Mouse (Mus musculus): Measurements from ENCODE around the gene Mical2.
A peak's percentile ranks its signal among the peaks of the same experiment; 100 is the strongest.

Mical2 gene

DNA sequence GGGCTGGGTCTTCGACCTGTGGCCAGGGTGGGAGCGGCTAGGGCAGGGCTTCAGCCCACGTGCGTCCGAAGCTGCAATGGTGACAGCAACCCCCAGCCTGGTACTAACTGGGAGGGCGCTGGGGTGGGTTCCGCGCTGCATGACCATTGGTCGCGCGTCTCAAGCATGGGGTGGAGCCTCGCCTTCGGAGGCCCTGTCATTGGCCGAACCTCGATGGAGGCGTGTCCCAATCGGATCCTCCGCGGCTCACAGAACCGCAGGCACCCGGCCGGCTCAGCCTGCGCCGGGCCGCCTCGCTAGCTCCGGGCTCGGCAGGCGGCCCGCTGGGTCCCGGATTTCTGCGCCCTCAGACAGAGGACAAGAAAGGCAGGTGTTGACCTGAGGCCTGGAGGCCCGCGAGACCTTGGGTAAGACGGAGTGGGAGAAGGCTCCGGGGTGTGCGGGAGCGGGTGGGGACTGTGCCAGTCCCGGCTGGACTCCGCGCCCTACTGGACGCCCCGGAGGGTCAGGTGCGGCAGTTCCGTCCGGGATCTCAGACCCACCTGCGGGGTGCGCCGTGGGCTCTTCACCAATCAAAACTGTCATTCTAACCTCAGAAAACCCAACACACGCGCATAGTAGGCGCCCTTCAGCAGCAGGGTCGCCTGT, at the start of gene Mical2:
Mical2 (plus strand) TSS at position 242 of the 648 bp plus-strand sequence.
- peak; percentile 84 to 89 for DNase-seq (ENCODE audit: low spot score in 2 of 2)

DNA sequence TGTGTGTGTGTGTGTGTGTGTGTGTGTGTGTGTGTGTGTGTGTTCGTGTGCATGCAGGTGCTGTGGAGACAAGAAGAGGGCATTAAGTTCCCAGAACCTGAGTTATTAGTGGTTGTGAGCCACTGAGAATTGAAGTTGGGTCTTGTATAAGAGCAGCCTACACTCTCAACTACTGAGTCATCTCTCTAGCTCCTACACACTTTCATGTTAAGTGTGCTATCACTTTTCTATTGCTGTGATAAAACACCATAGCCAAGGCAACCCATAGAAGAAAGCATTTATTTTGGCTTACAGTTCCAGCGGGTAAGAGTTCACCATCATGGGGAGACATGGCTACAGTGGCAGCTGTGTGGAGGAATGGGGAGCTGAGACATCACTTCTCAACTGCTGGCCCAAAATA, 49.0 kb upstream of the Mical2 start:
- no peak for DNase-seq (ENCODE audit: low spot score in 2 of 2)

DNA sequence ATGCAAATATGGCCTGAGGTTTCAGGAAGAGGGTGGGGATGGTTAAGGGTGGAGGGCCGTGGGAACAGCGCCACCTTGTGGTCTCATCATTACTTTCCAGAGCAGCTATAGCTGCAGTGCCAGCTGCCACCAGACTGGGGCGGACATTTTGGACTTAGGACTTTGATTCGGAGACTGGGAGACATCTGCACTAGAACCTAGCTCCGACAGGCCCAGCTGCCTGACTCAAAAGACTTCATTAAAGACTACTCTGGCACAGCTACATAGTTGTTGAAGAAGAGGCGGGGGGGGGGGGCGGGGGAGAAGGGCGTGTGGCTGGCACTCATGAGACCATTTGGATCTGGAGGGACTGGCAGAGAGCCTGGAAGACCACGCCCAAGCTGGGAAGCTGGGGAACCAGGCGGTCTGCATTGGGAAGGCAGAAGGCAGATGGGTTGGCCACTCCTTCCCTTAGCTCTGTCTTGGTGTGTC, 45.4 kb upstream of the Mical2 start:
- peak; percentile 69 to 79 for DNase-seq (ENCODE audit: low spot score in 2 of 2)

DNA sequence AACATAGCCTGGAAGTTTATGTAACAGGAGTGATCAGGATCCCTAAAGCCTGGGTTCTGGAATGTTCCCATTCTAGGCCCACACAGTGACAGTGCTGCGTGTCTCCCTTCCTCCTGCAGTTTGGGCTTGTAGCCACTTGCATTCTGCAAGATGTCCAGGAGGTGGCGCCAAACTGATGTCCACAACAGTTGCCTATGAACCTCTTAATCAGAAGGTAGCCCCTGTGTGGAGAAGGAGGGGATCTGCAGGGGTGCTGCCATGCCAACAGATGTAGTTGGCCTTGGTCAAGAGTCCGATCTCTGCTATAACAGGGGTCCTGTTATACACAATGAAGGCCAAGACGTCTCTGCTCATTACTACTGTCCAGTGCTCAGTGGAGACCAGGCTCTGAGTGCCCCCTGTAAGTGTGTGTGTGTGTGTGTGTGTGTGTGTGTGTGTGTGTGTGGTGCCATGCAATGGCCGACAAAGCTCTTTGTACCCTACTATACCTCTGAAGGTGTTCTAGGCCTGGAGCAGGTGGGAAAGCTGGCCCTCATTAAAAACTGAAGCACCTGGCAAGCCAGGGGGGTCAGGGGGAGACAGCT, 42.3 kb upstream of the Mical2 start:
- peak; percentile 81 to 87 for DNase-seq (ENCODE audit: low spot score in 2 of 2)

DNA sequence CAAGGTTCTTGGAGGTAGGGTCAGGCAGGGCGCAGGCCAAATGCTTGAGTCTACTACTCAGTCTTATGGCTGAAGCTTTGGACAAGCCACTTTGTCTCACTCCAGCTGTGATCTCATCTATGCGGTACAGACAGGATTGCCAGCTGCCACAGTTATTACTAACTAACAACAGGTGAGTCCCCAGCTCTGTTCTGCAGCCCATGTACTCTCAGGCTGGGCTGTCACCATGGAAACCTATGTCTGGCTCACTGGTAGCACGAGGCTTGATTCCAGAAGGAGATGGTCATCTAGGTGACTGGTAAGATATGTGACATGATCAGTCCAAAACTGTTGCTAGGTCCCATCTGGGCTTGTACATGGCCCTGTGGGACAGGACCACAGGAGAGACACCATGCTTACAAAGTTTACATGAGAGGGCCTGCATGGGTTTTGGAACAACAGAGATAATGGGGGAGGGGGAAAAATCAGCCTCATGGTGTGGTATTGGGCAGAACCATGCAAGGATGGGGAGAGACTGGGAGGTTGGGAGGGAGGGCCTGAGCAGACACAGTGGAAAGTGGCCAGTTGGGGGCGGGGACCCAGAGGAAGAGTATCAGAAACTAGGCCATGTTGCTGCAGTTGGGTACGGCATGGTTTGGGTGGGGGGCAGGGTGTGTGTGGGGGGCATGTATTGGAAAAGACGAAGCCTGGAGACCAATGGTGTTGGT, 41.0 kb upstream of the Mical2 start:
- DNase-seq (ENCODE audit: low spot score in 2 of 2): no peak

DNA sequence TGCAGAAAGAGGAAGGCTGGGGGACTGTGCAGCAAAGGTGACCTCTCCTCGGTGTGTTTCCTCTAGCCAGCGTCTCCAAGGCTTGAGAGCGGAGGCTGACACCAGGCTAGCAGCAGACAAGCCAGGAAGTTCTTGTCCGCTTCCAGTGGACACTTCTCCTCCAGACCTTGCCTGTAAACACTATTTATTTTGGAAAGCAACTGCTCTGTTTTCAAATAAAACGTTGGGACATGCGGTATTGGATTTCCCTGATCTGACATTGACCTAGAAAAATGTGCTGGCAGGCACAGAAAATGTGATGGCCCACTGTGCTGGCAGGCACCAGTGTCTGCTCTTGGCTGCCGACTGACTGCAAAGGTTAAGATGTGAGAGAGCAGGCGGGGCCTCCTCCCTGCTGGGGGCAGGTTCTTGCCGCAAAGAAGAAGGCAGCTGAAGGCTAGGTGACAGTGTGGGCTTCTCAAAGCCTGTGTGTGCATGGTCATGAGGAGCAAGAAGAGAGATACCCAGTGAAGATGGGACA, 40.4 kb upstream of the Mical2 start:
- peak in 1 of 2 experiments; percentile 56 for DNase-seq (ENCODE audit: low spot score in 2 of 2)

DNA sequence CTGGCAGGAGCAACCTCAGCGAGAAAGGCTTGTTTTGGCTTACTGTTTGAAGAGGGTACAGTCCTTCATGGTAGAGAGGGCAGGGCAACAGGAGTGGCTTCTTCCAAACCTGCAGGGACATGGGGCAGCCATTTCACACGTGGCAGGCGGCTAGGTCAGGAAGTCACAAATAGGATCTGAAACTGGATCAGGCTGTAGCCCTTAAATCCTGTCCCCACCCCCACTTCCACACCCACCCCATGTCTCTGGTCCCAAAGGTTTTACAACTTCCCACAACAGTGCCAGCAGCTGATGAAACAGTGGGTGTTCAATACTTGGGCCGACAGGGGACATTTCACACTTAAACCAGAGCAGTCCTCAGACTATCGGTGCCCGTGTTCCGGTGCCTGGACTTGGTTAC, 38.8 kb upstream of the Mical2 start:
- DNase-seq (ENCODE audit: low spot score in 2 of 2): no peak

DNA sequence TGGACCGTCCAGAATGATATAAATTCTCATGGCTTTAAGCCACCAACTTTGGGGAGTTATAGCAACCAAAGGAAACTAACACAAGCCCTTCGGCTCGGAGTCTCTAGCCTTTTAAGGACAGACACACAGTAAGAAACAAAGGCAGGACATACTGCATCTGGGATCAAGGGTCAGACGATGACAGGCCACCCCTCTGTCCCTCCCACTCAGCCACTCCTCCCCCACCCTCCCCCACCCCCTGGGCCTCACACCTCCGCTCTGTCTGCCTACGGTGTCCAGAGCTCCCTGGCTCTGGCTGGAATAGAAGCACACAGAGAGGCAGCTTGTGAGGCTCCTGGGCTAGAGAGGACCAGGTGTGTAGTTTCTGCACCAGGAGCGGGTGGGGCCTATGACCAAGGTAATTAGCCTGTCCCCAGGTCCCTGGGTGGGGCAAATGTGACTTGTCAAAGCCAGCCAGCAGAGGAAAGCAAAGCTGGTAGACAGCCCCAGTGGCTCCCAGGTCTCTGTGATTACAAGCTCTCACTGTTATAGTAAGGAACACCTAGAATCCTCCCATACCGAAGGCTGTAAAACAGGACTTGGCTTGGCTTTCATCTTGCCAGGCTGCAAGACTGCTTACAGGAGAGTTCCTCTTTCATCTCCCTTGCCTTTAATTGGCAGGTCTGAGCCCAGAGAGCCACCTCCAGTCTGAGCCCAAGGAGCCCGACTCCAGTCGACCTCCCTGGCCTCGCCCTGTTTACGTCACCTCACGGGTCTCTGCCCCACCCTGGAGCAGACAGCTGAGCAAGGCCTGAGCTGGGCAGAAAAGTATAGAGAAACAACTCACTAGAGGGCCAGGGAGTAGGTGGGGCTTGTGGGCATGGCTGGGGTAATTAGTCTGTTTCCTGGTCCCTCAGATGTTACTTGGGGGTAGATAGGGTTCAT, 37.9 kb upstream of the Mical2 start:
- no peak for DNase-seq (ENCODE audit: low spot score in 2 of 2)

DNA sequence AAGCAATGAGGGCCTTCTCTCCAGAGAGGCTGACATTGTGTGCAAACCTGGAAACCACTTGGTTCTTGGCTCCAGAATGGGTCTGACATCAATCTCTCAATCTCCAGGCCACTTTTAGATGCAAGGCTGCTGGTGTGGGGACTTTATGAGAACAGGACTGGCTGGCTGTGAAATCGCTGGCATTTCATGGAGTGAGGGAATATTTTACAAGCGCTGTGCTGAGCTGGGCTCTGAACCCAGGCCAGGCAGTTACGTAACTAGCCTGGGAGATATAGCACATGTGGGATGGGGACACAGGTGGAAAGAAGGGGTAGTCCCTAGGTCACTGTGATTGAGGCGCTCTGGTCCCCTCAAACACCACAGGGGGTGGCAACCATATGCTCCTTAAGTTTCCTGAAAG, 33.4 kb upstream of the Mical2 start:
- DNase-seq (ENCODE audit: low spot score in 2 of 2): peak in 1 of 2 experiments; percentile 60

DNA sequence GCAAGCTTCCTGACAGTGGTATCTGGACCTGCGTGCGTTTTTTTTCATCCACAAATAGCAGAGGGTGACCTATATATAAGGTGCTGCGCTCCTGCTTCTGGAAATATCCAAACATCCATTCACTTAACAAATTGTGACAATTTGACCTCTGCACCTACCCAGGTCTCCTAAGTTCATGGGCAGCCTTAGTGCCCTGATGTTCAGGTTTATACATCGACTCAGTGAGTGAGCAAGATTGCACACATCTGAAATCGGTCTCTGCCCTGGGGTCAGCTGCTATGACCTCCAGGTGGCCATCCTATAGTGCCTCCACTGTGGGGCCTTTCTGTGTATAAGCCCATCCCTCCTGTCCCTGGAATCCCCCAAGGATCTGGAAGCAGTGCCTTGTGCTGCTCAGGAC, 32.9 kb upstream of the Mical2 start:
- DNase-seq (ENCODE audit: low spot score in 2 of 2): no peak

DNA sequence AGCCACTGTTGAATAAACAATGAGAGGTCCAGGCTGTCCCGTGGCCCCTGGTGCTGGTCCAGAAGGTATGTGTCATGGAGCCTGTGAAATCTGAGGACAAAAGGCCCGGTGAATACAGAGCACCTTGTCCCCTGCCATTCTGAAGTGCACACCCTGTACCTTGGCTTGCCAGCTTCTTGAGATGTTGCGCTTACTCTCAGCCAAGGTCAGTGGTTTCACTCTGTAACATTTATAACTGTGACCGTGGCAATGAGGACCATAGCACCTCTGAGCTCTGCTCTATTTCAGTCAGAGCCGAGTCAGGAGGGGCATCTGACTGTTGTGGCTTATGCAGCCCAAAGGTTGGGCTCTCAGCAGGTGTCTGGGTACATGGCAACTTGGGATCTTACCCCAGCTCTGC, 31.4 kb upstream of the Mical2 start:
- DNase-seq (ENCODE audit: low spot score in 2 of 2): no peak

DNA sequence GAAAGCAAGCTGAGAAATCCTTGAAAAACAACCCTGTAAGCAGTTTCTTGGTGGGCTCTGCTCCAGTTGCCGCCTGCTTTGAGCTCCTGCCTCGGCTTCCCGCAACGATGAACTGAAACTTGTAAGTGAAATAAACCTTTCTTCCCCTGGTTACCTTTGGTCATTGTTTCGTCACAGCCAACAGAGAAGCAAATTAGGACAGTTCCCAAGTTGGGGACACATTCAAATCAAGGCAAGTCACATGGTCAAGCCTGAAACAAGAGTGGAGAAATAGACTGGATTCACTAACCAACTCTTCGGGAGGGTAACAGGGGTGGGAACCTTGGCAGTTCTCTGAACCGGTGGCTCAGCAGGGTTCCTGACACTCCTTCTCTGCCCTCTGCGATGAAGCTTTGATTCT, 28.2 kb upstream of the Mical2 start:
- no peak for DNase-seq (ENCODE audit: low spot score in 2 of 2)

DNA sequence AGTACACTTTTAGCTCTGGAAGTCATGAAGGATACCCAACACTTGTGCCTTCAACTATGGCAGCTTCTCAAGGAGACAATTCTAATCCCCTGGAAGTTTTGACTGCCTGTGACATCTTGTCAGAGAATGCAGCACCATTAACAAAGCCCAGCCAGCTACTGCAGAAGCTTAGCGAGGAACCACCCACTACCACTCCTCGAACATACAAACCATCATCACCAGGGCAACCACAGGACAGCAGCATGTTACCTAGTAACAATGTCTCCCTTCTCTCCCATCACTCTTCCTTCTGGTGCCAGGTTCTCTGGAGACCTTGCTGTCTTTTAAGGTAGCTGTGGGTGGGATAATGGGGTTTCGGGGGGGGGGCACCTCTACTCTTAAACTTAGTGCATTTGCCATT, 26.3 kb upstream of the Mical2 start:
- DNase-seq (ENCODE audit: low spot score in 2 of 2): no peak

DNA sequence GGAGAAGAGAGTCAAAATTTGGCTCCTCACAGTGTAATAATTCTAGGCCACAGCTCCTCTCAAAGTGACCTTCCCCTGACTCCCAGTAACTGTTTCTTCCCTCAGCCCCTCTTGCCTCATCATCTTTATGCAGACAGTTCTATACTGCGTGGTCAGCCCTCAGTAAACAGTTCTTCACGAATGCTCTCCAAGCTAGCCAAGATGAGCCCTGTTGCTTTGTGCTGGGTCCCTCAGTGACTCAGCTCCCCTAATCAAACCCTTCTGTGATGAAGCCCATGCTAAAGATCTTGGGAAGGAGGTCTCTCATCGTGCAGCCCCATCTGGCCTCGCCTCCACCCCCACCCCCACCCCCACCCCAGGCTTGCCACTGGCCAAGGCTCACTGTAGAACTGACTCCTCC, 24.9 kb upstream of the Mical2 start:
- DNase-seq (ENCODE audit: low spot score in 2 of 2): no peak

DNA sequence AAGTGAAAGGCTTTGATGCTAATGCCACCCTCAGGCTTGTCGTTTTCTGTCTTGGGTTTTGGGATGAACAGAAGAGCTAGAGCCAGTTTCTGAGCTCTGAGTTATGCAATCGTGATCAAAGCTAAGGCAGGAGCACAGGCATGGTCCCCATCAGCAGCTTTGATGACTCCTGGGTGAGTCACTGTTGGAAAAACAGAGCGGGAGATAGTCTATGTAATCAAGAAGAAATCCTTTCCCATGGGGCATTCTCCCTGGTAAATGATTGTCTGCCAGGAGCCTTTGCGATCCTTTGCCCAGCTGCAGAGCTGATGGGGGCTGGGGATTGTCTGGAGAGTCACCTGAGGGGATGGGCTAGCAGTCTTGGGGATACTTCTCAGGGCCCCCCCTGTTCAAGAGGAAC, 23.5 kb upstream of the Mical2 start:
- DNase-seq (ENCODE audit: low spot score in 2 of 2): peak in 1 of 2 experiments; percentile 48

DNA sequence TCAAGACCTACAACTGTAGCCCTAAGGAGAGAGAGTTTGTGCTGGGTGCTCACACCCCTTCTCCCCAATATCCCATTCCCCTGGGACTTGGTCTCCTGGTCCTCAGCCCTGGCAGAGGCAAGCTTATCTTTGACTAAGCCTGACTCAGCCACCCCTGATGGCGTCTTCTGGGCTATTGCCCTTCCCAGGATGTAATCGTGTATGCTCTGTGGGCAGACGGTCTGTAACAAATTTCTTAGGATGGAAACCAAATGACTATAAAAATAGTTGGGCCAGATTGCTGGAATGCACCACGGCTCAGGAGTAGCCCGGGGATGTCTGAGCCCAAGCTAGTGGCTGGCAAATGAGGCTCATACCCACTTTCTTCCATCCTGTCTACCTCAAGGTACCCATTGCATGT, 22.8 kb upstream of the Mical2 start:
- DNase-seq (ENCODE audit: low spot score in 2 of 2): no peak

DNA sequence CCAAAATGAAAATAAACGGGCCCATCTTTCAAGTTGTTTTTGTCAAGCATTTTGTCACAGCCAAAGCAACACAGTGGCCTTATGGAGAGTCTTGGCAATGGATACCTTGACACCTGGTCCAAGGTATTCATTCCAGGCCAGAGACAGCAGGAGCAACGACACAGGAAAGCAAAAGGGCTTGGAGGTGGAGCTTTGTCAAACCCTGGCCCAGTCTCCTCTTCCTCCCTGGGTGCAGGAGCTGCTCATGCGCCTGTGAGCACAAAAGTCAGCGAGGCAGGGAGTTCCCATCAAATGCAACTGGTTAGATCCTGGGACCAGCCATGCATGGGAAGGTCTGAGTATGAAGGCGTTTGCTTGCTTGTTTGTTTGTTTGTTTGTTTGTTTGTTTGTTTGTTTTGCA, 21.7 kb upstream of the Mical2 start:
- DNase-seq (ENCODE audit: low spot score in 2 of 2): no peak

DNA sequence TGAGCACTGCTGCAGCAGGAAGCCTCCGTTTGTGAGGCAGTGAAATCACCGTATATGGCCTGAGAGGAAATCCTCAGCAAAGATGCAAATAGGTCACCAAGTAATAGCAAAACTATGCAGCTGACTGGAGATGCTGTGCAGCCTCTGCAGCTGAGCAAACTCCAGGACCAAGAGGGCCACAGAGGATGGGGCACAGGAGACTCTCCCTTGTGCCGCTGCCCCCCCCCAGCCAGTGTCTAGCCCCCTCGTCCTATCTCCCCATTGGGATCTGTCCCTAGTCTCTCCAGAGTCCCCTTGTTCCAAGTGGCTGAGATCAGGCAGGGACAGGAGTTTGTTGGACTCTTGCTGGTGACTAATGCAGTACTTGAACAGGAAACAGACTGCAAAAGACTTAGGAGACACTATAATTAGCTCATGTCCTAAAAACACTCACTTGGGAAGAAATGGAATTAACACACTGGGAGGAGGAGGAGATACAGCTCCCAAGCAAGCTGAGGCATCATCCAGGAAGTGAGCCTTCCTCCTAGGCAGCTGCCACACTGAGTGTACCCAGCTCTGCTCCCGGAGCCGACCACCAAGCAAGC, 21.2 kb upstream of the Mical2 start:
- DNase-seq (ENCODE audit: low spot score in 2 of 2): no peak

DNA sequence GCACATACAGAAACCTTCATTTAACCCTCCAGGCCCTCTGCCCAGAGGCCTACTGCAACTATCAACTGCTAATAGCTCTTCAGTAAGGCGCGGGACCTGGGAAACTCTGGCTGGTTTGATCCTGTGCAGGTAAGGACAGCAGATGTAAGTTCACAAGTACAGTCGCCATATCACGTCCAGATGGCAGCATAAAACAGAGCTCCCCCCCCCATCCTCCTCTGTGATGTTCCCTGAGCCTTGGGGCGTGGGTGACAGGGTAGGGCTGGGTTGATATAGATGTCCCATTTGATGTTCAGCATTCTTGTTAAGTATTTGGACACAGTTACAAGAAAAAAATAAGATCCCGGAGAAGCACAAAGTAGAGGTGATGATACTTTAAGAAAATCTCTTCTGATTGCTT, 20.1 kb upstream of the Mical2 start:
- no peak for DNase-seq (ENCODE audit: low spot score in 2 of 2)

DNA sequence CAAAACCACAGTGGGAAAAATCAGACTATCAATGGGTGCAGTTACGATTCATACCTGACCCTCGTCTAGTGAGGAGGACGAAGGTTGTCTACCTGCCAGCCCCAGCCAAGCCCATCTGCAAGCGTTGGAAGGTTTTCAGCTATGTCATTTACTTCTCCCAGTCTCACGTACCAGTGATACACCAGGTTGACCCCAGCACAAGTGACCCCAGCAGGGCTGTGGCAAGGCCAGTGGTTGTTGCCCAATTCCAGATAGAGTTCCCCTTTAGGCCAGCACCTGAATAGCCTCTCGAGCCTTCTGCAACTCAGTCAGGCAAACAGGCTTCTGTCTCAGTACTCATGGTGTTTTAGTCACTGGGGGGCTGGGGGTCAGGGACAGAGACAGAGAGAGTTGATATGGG, 17.9 kb upstream of the Mical2 start:
- DNase-seq (ENCODE audit: low spot score in 2 of 2): no peak
